Mouse (Mus musculus): ENCODE results near the gene Cnot8.
"Not testable (repeated sequence)": the region's sequence is repeated elsewhere in the genome, so short reads cannot be mapped to it uniquely, and the experiment has no call there.

GRCm38 (mm10) chr11:58059752-58060151, 44.2 kb upstream of the Cnot8 start:
- TF ChIP-seq MAFK (IDR thresholded peaks at IDR 0.05; ENCODE audit: insufficient read depth, low read depth, low read length); HCFC1 (IDR thresholded peaks at IDR 0.05; ENCODE audit: borderline replicate concordance, insufficient read depth, low read length); ZC3H11A (IDR thresholded peaks at IDR 0.05; ENCODE audit: borderline replicate concordance, low read depth, low read length); CHD2 (IDR thresholded peaks at IDR 0.05; ENCODE audit: low read depth, low read length); ZNF384 (IDR thresholded peaks at IDR 0.05; ENCODE audit: low read depth, low read length): not testable (repeated sequence)
